Mouse (Mus musculus): ENCODE measurements around the gene Arglu1.

GRCm38 (mm10) chr8:8640264-8640588 lies 50.1 kb downstream of the Arglu1 start:
- no peak for TF ChIP-seq POLR2A (IDR thresholded peaks at IDR 0.05; ENCODE audit: low read depth, low read length)
- TF ChIP-seq CTCF (IDR thresholded peaks at IDR 0.05; ENCODE audit: borderline replicate concordance, insufficient read depth, low read length), result no peak

All from embryonic fibroblast, embryonic 13.5 days (primary cell).